Mouse (Mus musculus) heart, adult 18-20 months (tissue): ENCODE data around the gene Trp63. TPM values are rescaled to one million over a fixed set of nuclear protein-coding genes. Genes with fewer than 3 reads are reported as not detected.

ENCODE experiments used
- DNase-seq, 2 experiments: peaks; one replicate each; pipeline ENCODE4 v3.0.0; 2021 to 2022; ENCODE audit warnings: mixed read lengths in 1 of 2
- total RNA-seq, 2 experiments: library from RNA; stranded (reverse); gene quantifications; 2 replicates each; pipeline ENCODE4 v1.2.3; 2021

Gene Trp63
- total RNA-seq, 2 experiments from 2014 or later = 0.32 to 0.59 TPM

DNA sequence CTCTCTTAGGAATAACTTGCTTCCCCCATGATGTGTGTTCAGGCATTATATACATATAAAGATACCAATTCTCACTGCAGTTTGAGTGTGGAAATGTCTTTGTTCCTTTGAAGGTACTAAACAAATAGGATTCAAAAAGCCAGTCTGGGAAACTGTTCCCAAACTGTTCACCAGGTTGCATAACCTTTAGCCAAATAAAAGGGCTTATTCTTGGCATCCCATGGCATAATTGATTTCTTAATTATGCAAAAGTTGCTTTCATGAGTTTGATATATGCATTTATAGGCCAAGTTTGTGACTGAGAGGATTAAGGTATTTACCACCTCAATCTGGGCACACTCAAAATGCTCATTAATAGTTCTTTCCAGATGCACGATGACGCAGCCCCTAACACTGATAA lies 192.1 kb downstream of the Trp63 start:
- DNase-seq = no peak

DNA sequence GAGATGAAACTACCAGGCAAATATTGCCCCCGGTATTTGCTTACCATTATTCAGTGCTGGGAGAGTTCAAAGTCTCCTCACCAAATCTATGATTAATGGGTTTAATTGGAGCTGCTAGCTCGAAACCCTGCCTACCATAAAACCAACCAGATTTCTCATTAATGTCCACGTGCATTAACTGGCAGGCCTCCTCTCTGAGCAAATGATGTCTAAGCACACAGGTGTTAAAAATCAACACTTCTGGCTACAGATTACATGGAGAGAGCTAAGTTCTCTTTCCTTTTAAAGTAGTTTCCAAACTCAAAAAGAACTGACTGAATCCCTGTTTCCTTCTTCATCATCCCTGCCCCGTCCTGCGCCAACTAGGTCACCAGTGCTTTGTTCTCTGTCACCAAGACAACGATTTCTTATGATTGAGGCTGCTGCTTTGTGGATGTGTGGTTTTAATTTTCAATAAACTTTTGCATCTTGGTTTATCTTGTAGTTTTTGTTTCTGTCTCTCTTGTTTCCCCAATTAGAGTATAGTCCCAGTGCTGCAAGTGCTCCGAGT lies 193.9 kb downstream of the Trp63 start:
- no peak for DNase-seq

DNA sequence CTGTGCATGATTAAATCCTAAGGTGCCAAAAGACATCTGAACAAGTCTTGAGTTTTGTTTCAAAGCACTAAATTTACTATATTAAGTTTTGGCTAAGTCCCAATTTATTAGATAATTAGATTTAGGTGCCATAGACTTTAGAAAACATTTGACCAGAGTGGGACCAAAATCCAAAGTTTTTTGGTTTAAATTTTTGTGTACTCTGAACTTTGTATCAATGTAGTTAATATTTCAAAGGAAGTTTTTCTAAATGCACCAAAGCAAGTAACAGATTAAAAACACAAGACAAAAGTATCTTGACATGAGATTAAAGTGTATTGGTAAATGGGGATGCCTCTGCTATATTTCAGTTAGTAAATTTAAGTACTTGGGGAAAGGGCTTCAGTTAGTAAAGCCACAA lies 194.6 kb downstream of the Trp63 start:
- no peak for DNase-seq

DNA sequence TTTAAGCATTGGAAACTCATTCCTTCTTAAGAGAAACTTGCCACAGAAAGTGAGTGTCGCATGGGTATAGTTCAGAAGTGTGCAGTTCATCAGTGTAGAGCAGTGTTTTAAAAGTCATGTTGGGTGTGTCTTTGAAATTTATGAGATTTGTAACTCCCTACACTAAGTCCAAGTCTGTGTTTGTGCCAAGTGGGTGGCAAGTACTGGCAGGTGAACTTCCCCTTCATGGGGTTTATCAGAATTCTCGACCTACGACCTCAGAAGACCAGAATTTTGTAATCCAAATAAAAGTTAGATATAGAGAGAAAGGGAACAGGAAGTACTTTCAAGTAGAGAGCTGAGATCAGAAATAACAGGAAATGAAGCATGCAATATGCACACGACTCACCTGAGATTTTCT lies 215.5 kb downstream of the Trp63 start:
- no peak for DNase-seq

DNA sequence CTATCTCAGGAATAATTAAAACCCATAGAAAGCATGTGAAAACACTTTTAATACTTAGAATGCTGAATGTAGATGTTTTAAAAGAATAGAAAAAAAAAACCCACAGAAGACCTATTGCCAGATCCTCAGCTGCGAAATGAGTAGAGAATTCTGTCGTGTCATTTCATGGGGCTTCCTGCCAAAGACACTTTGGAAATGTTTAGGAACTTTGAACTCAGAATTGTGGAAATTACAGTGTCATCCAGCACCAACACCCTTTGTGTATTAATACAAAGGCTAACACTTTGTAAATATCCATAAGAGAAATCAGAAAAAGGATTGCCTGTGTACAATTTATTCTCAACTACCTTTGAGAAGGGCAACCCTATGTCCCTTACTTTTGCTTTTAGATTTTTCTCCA lies 216.1 kb downstream of the Trp63 start:
- DNase-seq = no peak

GRCm38 (mm10) chr16:25900389-25900908 lies 216.9 kb downstream of the Trp63 start:
- no peak for DNase-seq

DNA sequence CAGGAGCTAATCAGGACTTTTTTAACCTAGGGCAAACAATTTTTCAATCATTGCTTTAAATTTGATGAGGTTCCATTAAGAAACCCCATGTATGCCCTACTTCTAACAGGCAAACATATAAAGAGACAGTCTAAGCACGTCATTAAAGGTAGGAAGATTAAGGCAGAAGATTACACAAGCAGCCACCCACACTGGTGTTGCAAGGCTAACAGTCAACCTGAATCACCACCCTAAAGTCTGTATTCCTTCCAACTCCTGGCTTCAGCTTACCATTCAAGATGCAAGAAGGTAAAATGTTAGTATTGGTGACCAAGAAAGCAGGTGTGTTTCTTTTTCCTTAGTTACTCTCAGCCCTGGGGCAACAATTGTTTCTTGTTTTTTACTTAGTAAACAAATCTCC lies 228.6 kb downstream of the Trp63 start:
- no peak for DNase-seq

DNA sequence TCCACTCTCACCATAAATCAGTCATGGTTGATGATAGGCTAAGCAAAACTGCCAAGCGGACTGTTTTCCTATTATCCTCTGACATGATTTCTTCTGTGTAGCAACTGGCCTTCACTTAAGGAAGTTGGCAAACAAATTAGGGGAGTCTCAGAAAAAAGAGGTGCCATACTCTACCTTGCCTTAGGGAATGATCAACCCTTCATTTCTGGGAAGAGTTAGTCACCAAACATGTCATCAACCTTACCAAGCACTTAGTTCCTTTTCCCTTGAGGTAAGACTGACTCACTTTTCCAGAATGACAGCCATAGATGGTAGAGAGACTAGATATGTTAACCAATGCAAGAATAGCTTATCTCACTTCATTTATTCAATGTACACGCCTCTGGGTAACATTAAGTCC lies 250.6 kb downstream of the Trp63 start:
- no peak for DNase-seq
